Mouse (Mus musculus) right cerebral cortex, adult 18-20 months (tissue): ENCODE measurements around the gene Maip1.

ENCODE experiments used
- DNase-seq: peaks from one replicate; pipeline ENCODE4 v3.0.0; 2022; ENCODE audit warnings: mixed read lengths

Gene Maip1

GRCm38 (mm10) chr1:57428368-57429308 is 22.5 kb downstream of the Maip1 start:
- peak; percentile 88 for DNase-seq

GRCm38 (mm10) chr1:57429786-57430483 is 23.8 kb downstream of the Maip1 start:
- DNase-seq: peak; percentile 13

- DNase-seq: no peak
These were observed 27.0 kb downstream of the Maip1 start for GRCm38 (mm10) chr1:57433141-57433540.

- DNase-seq: no peak
These were observed 30.3 kb downstream of the Maip1 start for GRCm38 (mm10) chr1:57436408-57436807.

- DNase-seq: no peak
These were observed 30.8 kb downstream of the Maip1 start for GRCm38 (mm10) chr1:57436954-57437353.

- no peak for DNase-seq
These were observed 32.9 kb downstream of the Maip1 start for GRCm38 (mm10) chr1:57439026-57439425.

GRCm38 (mm10) chr1:57440771-57441170 is 34.6 kb downstream of the Maip1 start:
- no peak for DNase-seq

- no peak for DNase-seq
These were observed 39.6 kb downstream of the Maip1 start for GRCm38 (mm10) chr1:57445679-57446078.

GRCm38 (mm10) chr1:57450241-57450640 is 44.1 kb downstream of the Maip1 start:
- DNase-seq: no peak

- no peak for DNase-seq
These were observed 54.3 kb downstream of the Maip1 start for GRCm38 (mm10) chr1:57460305-57460940.
